Mouse (Mus musculus): Measurements from ENCODE around the gene Tenm3. TPM values are rescaled to one million over a fixed set of nuclear protein-coding genes. Genes with fewer than 3 reads are reported as not detected.
A peak's percentile ranks its signal among the peaks of the same experiment; 100 is the strongest.

Gene Tenm3
- polyA plus RNA-seq, 2 experiments: 2.2 to 3.1 TPM

DNA sequence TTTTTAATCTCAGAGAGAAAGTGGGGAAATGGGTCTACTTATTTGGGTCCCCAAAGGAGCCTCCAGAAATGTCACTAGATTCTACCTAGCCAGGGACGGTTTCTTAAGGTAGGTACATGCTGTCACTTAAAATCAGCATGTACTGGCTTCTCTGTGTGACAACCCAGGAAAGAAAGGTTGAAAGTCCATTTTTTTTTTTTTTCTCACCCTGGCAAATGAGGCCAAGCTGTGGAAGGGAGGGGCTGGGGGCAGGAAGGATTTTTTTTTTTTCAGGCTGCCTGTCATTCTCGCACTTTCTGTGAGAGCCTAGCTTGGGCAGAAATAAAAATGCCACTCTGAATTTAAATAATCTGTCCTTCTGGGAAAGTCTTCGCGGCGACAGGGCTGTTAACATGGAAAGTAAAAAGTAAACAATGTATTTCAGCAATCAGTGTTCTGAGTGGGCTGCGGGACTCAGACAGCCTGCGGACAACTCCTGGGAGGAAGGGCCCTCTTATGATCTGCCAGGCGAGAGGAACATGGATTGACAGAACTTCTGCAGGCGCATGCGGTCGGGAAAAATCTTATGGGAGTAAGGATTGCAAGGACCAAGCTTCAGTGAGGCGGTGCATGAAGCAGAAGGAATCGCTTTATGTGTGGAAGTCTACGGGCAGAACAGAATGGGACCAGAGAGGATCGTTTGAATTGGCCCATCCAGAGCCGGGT is 621.9 kb downstream of the Tenm3 start:
- Histone ChIP-seq H3K9me3 (ENCODE audit: control insufficient read depth, low read length) (no peaks in the 10 kb centered on the region), H3K9ac (replicated peaks) (no peak overlapping the region), H3K4me1 (replicated peaks; ENCODE audit: control insufficient read depth in 2 of 2, insufficient read depth in 2 of 2, low read length in 1 of 2) (no peaks in the 10 kb centered on the region), H3K27ac (no peak overlapping the region), H3K27me3 (ENCODE audit: control insufficient read depth, insufficient read depth, low read length) (no peaks in the 10 kb centered on the region), H3K36me3 (replicated peaks; ENCODE audit: control insufficient read depth, insufficient read depth, low read depth) (no peaks in the 10 kb centered on the region), H3K4me3 (ENCODE audit: insufficient read depth in 1 of 2, low read depth in 2 of 2, low read length in 2 of 2) (peak overlapping the region; percentile 1 to 34; a peak in 2 of 4 replicates), H3K4me2 (ENCODE audit: low read depth) (peak overlapping the region; percentile 34)
- 18% methylated on average over 16 of the region's 16 CpGs for WGBS (ENCODE audit: insufficient replicate concordance)
- TF ChIP-seq CTCF (IDR thresholded peaks at IDR 0.05; ENCODE audit: low read depth): no peak
- no peak for TF ChIP-seq EP300 (IDR thresholded peaks at IDR 0.05; ENCODE audit: low read depth)
- no peak for DNase-seq (ENCODE audit: low read depth in 3 of 3, low spot score in 3 of 3)
- no peak for ATAC-seq (ENCODE audit: insufficient read depth)

DNA sequence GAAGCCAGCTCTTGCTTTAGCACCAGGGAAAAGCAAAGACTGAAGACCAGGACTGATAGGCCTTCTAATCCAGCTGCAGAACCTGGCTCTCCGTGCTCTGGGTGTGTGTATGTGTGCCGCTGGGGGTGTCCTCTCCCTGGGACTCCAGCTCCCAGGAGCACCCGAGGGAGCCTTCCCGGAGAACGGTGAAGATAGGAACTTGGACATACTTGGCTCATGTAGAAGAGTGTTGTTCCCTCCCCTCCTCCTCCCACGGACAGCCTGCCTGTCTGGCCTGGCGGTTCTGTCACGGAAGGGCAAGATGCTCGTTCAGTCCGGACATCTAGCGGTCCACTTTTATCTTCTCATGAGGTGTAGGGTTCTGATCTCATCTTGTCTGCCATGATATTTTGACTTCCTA is 622.4 kb downstream of the Tenm3 start:
- TF ChIP-seq CTCF (IDR thresholded peaks at IDR 0.05; ENCODE audit: low read depth) (no peak), EP300 (IDR thresholded peaks at IDR 0.05; ENCODE audit: low read depth) (no peak)
- no peak overlapping the region for H3K4me2 ChIP-seq (ENCODE audit: low read depth)
- DNase-seq (ENCODE audit: low read depth in 3 of 3, low spot score in 3 of 3): no peak
- no peaks in the 10 kb centered on the region for H3K9me3 ChIP-seq (ENCODE audit: control insufficient read depth, low read length)
- H3K27me3 ChIP-seq (ENCODE audit: control insufficient read depth, insufficient read depth, low read length): no peaks in the 10 kb centered on the region
- no peak overlapping the region for H3K9ac ChIP-seq (replicated peaks)
- no peak for ATAC-seq (ENCODE audit: insufficient read depth)
- H3K4me1 ChIP-seq (replicated peaks; ENCODE audit: control insufficient read depth in 2 of 2, insufficient read depth in 2 of 2, low read length in 1 of 2): no peaks in the 10 kb centered on the region
- no peak overlapping the region for H3K27ac ChIP-seq
- no peak overlapping the region for H3K4me3 ChIP-seq (ENCODE audit: insufficient read depth in 1 of 2, low read depth in 2 of 2, low read length in 2 of 2)
- WGBS (ENCODE audit: insufficient replicate concordance): 65% methylated on average over 11 of the region's 11 CpGs
- no peaks in the 10 kb centered on the region for H3K36me3 ChIP-seq (replicated peaks; ENCODE audit: control insufficient read depth, insufficient read depth, low read depth)

DNA sequence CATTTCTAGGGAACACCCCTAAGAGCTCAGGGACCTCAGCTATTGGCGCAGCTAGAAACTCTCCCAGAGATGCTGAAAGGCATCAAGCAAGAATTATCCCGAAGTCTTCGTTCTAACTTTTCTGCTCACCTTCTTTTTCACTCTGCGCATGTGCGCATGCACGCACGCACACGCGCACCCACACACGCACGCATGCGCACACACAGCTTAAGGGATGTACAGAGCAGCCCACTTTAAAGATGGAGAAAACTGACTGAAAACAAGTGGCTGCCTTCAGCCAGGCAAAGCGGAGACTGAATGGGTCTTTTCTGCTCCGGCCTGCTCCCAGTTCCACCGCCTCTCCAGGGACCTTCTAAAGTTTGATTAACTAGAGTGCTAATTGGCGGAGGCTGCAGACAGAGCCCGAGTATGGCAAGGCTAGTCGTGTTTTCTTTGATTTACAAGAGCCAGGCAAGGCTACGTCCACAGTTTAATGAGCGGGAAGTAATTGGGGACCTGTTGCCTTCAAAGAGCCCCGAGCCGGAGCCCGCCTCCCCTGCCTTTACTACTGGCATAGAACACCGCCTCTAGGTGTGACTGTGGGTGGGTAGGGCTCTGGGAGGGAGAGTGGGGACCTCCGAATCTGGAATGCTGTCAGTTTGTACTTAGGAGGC is 623.1 kb downstream of the Tenm3 start:
- no peaks in the 10 kb centered on the region for H3K36me3 ChIP-seq (replicated peaks; ENCODE audit: control insufficient read depth, insufficient read depth, low read depth)
- no peaks in the 10 kb centered on the region for H3K27me3 ChIP-seq (ENCODE audit: control insufficient read depth, insufficient read depth, low read length)
- H3K4me1 ChIP-seq (replicated peaks; ENCODE audit: control insufficient read depth in 2 of 2, insufficient read depth in 2 of 2, low read length in 1 of 2): no peaks in the 10 kb centered on the region
- H3K9me3 ChIP-seq (ENCODE audit: control insufficient read depth, low read length): no peaks in the 10 kb centered on the region
- H3K4me2 ChIP-seq (ENCODE audit: low read depth): no peak overlapping the region
- no peak overlapping the region for H3K9ac ChIP-seq (replicated peaks)
- no peak for TF ChIP-seq CTCF (IDR thresholded peaks at IDR 0.05; ENCODE audit: low read depth)
- no peak for TF ChIP-seq EP300 (IDR thresholded peaks at IDR 0.05; ENCODE audit: low read depth)
- no peak overlapping the region for H3K4me3 ChIP-seq (ENCODE audit: insufficient read depth in 1 of 2, low read depth in 2 of 2, low read length in 2 of 2)
- 71% methylated on average over 25 of the region's 25 CpGs for WGBS (ENCODE audit: insufficient replicate concordance)
- no peak overlapping the region for H3K27ac ChIP-seq
- no peak for ATAC-seq (ENCODE audit: insufficient read depth)
- DNase-seq (ENCODE audit: low read depth in 3 of 3, low spot score in 3 of 3): no peak

DNA sequence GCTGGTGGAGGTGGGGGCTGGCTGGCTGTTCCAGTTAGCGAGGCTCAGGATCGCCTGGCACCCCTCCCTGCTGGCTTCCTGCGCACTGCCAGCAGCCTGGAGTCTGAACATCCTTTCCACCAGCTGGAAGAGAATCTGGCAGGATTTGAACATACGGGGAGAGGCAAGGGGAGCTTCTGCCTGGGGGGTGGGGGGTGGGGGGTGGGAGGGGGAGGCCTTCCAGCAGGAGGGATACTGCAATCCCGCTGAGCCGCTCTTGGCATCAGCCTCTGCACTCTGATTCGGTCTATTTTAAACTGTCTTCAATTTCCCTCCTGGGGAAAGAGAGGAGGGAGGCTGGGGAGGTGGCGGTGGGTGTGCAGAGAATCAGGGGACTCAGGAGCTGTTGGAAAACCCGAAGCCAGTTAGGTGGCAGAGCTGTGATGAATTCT is 628.7 kb downstream of the Tenm3 start:
- no peaks in the 10 kb centered on the region for H3K36me3 ChIP-seq (replicated peaks; ENCODE audit: control insufficient read depth, insufficient read depth, low read depth)
- H3K4me1 ChIP-seq (replicated peaks; ENCODE audit: control insufficient read depth in 2 of 2, insufficient read depth in 2 of 2, low read length in 1 of 2): no peaks in the 10 kb centered on the region
- H3K4me2 ChIP-seq (ENCODE audit: low read depth): no peak overlapping the region
- H3K27me3 ChIP-seq (ENCODE audit: control insufficient read depth, insufficient read depth, low read length): no peaks in the 10 kb centered on the region
- no peak for ATAC-seq (ENCODE audit: insufficient read depth)
- H3K4me3 ChIP-seq (ENCODE audit: insufficient read depth in 1 of 2, low read depth in 2 of 2, low read length in 2 of 2): no peak overlapping the region
- H3K27ac ChIP-seq: no peak overlapping the region
- TF ChIP-seq CTCF (IDR thresholded peaks at IDR 0.05; ENCODE audit: low read depth) (no peak), EP300 (IDR thresholded peaks at IDR 0.05; ENCODE audit: low read depth) (no peak)
- DNase-seq (ENCODE audit: low read depth in 3 of 3, low spot score in 3 of 3): no peak
- H3K9ac ChIP-seq (replicated peaks): no peak overlapping the region
- no peaks in the 10 kb centered on the region for H3K9me3 ChIP-seq (ENCODE audit: control insufficient read depth, low read length)
- WGBS (ENCODE audit: insufficient replicate concordance): 49% methylated on average over 9 of the region's 9 CpGs

GRCm38 (mm10) chr8:48214386-48214785 is 629.4 kb downstream of the Tenm3 start:
- TF ChIP-seq EP300 (IDR thresholded peaks at IDR 0.05; ENCODE audit: low read depth) (no peak), CTCF (IDR thresholded peaks at IDR 0.05; ENCODE audit: low read depth) (no peak)
- Histone ChIP-seq H3K4me1 (replicated peaks; ENCODE audit: control insufficient read depth in 2 of 2, insufficient read depth in 2 of 2, low read length in 1 of 2) (no peaks in the 10 kb centered on the region), H3K4me3 (ENCODE audit: insufficient read depth in 1 of 2, low read depth in 2 of 2, low read length in 2 of 2) (no peak overlapping the region), H3K27me3 (ENCODE audit: control insufficient read depth, insufficient read depth, low read length) (no peaks in the 10 kb centered on the region), H3K4me2 (ENCODE audit: low read depth) (no peak overlapping the region), H3K9ac (replicated peaks) (no peak overlapping the region), H3K9me3 (ENCODE audit: control insufficient read depth, low read length) (no peaks in the 10 kb centered on the region), H3K27ac (no peak overlapping the region), H3K36me3 (replicated peaks; ENCODE audit: control insufficient read depth, insufficient read depth, low read depth) (no peaks in the 10 kb centered on the region)
- no peak for DNase-seq (ENCODE audit: low read depth in 3 of 3, low spot score in 3 of 3)
- no peak for ATAC-seq (ENCODE audit: insufficient read depth)
- WGBS (ENCODE audit: insufficient replicate concordance): 58% methylated on average over 6 of the region's 6 CpGs
